Mouse (Mus musculus) ovary, postnatal 14 days (tissue): ENCODE measurements around the gene Anp32e.
"Not testable (repeated sequence)": the region's sequence is repeated elsewhere in the genome, so short reads cannot be mapped to it uniquely, and the experiment has no call there.

Experiments
- DNase-seq: peaks from one replicate; pipeline ENCODE4 v3.0.0; 2022; ENCODE audit warnings: low spot score

Gene Anp32e

GRCm38 (mm10) chr3:95904568-95904967 lies 24.5 kb upstream of the Anp32e start, which contains the start of gene Car14:
Car14 (minus strand) TSS chr3:95904691.
- DNase-seq: no peak

DNA sequence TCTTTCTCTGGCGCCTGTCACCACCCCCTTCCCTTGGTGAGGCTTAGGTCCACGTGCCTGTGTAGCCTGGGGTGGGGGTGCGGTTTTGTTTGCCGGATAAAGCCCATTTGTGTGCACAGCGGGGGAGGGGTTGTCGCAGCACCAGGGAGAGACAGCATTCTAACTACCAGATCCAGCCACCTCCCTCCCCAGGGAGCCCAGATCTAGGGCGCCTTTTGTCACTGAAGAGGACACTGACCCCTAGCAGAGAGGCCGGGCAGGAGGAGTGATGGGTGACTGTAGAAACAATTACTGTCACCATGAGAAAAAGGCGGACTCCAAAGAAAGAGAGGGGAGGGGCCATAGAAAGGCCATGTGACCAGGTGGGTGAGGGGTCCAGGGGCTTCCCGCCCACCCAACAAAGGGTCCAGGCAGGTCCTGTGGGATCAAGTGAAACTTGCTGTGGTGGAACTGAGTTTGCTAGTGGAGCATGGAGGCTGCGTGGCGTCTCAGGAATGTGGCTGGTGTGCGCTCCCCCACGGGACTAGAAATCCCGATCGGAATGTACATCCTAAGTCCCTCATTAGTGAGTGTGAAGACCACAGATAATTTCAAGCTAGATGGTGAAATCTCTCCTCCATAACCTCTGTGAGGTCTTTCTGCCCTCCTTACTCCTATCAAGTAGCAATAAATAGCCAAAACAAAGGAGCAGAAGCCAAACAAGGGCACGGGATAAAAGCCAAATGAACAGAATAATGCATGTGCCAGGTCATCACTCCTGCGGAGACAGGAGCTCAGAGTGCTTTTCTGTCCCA lies 23.7 kb upstream of the Anp32e start:
- no peak for DNase-seq

- no peak for DNase-seq
These were observed 23.0 kb upstream of the Anp32e start for GRCm38 (mm10) chr3:95905940-95906492.

GRCm38 (mm10) chr3:95906860-95907259 lies 22.2 kb upstream of the Anp32e start:
- no peak for DNase-seq

- DNase-seq: no peak
These were observed 21.4 kb upstream of the Anp32e start for GRCm38 (mm10) chr3:95907613-95908012.

DNA sequence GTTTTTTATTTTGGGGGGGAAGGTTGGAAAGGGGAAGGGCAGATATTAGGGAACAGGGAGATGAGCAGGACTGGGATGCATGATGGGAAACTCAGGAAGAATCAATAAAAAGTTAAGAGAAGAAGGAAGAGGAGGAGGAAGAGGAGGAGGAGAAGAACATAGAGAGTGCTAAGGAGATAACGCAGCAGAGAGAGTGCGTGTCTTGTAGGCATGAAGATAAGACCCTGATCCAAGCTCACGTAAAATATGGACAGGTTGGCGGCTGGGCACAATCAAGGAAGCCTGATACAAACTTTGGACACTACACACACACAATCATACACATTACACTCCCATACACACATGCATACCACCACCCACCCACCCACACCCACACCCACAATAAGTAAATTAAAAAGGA lies 14.3 kb upstream of the Anp32e start:
- no peak for DNase-seq

DNA sequence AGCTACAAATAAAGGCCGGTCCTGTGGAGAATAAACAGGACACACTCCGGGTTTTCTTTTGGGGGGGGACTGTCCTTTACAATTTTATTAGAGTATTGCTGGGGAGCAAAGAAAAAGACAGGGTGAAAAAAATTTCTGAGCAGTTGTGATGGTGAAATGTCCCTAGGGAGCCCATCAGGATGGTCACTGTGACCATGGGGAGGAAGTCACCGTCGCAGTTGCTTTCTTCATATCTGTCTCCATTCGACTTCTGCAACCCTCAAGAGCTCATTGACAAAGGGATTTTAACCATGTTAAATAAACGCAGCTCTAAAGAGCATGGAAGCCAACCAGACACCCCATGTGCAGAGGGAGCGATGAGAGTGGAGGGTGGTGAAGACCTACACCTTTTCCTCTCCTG lies 12.3 kb upstream of the Anp32e start:
- DNase-seq: no peak

DNA sequence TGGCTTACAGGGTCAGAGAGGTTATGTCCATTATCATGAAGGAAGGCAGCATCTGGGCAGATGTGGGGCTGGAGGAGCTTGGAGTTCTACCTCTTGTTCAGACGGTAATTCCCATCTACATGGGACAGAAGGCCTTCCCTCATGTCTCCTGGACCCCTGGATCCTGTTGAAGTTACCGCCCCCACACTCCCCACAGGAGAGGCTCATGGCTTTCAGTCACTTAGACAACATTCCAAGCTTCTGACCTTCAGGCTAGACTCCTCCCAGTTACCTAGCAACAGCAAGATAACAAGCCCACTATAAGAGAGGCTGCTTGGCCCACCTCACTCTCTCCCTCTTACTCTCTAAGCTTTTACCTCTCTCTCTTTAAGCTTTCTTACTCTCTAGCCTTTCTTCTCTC lies 8.5 kb upstream of the Anp32e start:
- not testable (repeated sequence) for DNase-seq

- not testable (repeated sequence) for DNase-seq
These were observed 5.6 kb upstream of the Anp32e start for GRCm38 (mm10) chr3:95923429-95923828.

GRCm38 (mm10) chr3:95924185-95924584 lies 4.9 kb upstream of the Anp32e start:
- no peak for DNase-seq

DNA sequence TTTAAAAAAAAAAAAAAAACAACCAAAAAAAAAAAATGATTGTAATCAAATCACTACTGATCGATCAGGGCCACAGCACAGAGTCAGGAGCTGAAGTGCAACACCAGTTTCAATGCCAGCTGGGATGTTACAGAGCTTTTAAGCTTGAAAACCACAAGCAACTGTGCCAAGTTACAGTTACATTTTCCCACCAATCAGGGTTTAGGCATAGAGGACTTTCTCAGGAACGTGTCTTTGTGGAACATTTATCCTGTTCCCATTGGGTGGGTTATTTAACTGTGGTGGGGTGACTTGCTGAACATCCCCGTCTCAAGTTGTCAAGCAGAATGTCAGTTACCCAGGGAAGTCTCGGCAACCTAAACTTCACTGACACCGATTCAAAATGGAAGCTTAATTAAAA lies 4.0 kb upstream of the Anp32e start:
- no peak for DNase-seq

- no peak for DNase-seq
These were observed 787 bp upstream of the Anp32e start for GRCm38 (mm10) chr3:95928261-95928657.

GRCm38 (mm10) chr3:95929581-95930470 lies 780 bp downstream of the Anp32e start:
- DNase-seq: peak; percentile 43

DNA sequence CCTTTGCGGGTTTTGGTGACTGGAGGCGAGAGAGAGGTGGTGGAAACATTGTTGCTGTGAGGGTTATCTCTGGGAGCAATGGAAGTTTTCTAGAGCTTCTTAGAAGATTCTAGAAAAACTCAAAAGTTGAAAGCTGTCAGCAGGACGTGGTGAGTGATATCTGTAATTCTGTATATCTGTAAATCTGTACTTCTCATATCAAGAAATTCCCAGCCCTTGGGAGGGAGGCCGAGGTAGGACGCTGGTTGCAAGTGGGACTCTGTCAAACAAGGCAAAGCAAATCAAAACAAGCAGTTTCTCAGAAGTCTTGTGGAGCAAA lies 1.4 kb downstream of the Anp32e start:
- DNase-seq: no peak

GRCm38 (mm10) chr3:95931471-95931870 lies 2.4 kb downstream of the Anp32e start:
- DNase-seq: no peak

DNA sequence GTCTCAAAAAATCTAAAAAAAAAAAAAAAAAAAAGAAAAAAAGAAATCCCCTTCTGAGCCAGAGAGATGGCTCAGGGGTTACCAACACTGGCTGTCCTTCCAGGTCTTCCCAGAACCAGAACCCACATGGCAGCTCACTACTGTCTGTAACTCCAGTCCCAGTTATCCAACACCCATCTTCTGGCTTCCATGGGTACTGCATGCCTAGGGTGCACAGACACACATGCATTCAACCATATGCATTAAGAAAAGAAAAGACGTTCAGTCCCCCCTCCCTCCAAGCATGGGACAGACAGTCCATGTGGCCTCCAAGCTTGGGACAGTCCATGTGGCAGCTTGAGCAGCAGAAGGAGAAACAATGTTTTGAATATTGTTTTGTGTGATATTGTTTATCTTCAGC lies 3.1 kb downstream of the Anp32e start:
- no peak for DNase-seq

- DNase-seq: no peak
These were observed 3.5 kb downstream of the Anp32e start for GRCm38 (mm10) chr3:95932566-95932965.

DNA sequence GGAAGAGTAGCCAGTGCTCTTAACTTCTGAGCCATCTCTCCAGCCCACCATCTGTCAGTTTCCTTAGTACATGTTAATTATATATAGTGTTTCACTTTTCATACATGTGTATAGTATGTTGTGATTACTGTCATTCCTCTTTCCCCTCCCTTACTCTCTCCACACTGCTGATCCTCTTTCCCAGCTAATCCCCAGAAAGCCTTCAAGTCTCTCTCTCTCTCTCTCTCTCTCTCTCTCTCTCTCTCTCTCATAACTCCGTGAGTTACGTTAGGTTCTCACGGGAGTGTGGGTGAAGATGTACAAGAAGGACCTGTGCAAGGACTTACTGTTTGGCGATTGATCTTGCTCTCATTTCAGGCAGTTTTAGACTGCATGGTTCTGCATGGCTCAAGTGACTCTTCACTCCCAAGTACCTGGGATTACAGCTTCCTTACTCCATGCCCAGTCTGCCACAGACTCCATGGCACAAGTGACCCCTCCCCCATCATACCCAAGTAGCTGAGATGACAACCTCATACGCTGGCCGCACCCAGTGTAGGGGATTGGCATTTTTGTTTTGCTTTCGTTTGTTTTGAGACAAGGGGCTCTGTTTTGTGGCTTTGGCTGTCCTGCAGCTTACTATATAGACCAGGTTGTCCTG lies 4.2 kb downstream of the Anp32e start:
- DNase-seq: no peak

- DNase-seq: no peak
These were observed 5.4 kb downstream of the Anp32e start for GRCm38 (mm10) chr3:95934448-95934847.

- DNase-seq: no peak
These were observed 9.2 kb downstream of the Anp32e start for GRCm38 (mm10) chr3:95938217-95938616.

DNA sequence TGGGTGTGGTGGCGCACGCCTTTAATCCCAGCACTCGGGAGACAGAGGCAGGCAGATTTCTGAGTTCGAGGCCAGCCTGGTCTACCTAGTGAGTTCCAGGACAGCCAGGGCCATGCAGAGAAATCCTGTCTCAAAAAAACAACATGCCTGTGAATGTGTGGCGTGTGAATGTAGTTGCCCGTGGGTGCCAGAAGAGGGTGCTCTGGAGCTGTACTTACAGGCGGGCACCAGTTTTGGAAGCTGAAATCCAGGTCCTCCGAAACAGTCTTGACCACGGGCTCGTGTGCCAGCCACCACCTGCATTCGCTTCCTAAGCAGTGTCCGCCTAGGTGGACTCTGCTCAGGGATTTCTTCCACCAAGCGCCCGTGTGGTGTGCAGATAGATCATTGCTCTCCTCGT lies 9.8 kb downstream of the Anp32e start:
- no peak for DNase-seq

- DNase-seq: no peak
These were observed 13.7 kb downstream of the Anp32e start for GRCm38 (mm10) chr3:95942749-95943148.

DNA sequence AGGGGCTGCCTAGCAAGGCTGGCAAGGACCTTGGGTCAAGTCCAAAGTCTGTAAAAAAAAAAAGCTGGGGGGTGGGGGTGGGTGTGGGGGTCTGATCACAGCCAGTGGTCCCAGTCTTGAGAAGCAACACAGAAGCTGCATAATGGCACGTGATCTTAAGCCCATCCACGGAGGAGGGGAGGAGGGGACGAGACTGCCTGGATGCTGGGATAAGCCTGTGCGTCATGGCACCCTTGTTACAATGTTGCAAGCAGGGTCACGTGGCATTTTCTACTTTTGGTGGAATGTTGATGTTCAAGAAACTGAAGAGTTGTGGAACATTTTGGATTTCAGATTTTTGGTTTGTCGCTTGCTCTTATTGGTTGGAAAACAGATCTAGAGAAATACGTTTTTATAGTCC lies 14.2 kb downstream of the Anp32e start:
- no peak for DNase-seq
